Mouse (Mus musculus): ENCODE data around the gene Phospho2.

DNA sequence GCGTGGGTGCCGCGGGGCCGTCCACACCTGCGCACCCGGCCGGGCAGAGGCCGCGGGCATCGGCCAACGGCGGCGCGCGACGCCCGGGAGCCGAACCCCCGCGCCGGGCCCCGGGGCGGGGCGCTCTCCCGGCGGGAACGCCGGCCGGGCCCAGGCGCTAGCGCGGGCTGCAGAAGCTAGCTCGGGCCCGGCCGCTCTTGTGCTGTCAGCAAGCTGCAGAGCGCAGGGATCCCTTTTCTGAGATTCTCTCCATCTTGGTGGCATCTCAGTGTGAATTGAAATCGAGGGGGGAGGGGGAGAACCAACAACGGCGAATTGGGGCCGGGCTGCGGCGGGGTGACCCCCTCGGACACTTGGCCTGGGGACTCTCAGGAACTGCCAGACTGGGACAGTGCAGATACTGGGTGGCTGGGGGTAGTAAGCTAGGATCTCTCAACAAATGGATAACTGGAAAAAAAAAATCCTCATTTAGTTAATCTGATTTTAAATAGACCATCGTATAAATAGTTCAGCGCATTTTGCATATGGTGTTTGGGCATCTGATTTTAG, 33.8 kb downstream of the Phospho2 start:
- TF ChIP-seq PAX5 (IDR thresholded peaks at IDR 0.05; ENCODE audit: low read length) (no peak), SMC3 (IDR thresholded peaks at IDR 0.05; ENCODE audit: low read depth, low read length) (no peak), TCF12 (IDR thresholded peaks at IDR 0.05; ENCODE audit: low read depth, low read length) (no peak), UBTF (IDR thresholded peaks at IDR 0.05; ENCODE audit: low read depth, low read length) (no peak), POLR2A (IDR thresholded peaks at IDR 0.05; ENCODE audit: low read depth, low read length) (no peak), E2F4 (IDR thresholded peaks at IDR 0.05; ENCODE audit: insufficient replicate concordance, low read depth, low read length) (no peak), CTCF (conservative IDR thresholded peaks at IDR 0.05 in 1 of 2, IDR thresholded peaks at IDR 0.05 in 1 of 2; ENCODE audit: low read depth in 2 of 2, low read length in 2 of 2) (no peak), MEF2A (IDR thresholded peaks at IDR 0.05; ENCODE audit: borderline replicate concordance, low read depth, low read length) (no peak), BHLHE40 (IDR thresholded peaks at IDR 0.05; ENCODE audit: low read depth, low read length) (no peak)

All from CH12.LX (cell line).